Mouse (Mus musculus): ENCODE results near the gene D930020B18Rik. TPM values are rescaled to one million over a fixed set of nuclear protein-coding genes. Genes with fewer than 3 reads are reported as not detected.

D930020B18Rik gene
- polyA plus RNA-seq, 1 experiment from 2014 or later: 2.2 TPM

DNA sequence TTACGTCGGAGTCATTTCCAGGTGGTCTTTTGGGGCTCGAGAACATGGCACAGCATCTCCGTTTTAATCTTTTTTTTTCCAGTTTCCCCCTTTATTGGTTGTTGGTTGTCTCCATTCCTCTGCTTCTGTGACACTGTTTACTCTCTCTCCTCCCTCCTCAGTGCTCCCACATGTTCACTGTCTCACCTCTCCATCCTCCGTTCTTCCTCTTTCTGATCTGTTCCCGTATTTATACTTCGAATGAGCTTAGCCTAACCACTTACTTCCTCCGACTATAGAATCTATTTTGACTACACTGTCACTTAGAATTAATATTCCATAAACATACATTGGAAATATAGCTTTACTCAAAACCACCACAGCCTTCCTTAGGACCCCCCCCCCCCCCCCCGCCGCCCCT, 41.2 kb downstream of the D930020B18Rik start:
- no peak for ATAC-seq (ENCODE audit: low read depth)

DNA sequence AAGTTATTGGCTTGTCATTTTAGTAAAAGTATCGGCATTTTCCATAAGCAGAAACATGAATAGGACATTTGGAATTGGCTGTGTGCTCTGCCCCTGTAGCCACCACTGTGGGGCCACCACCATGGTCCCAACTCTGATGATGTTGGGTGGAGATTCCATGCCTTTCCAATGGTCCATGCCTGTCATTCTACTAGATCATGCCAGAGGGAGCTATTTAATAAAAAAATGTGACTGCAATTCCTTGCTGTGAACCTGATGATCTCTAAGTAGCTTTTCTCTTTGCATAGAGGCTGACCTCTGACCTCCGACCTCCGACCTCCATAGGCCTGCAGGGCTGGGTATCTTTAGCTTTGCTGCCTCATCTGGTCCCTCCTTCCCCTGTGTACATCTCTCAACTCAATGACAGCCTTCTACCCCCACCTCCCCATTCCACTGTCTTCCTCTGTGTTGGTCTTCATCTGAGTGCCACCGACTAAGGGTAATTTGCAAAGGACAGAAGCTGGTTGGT, 44.8 kb downstream of the D930020B18Rik start:
- H3K4me3 ChIP-seq (ENCODE audit: low read depth, low read length): no peak overlapping the region
- no peak for DNase-seq (ENCODE audit: low spot score)
- ATAC-seq (ENCODE audit: low read depth): no peak
- H3K36me3 ChIP-seq (ENCODE audit: control insufficient read depth, insufficient read depth, low read length): no peaks in the 10 kb centered on the region
- WGBS: 76% methylated on average over 4 of the region's 4 CpGs
- H3K4me1 ChIP-seq (ENCODE audit: control insufficient read depth, insufficient read depth, low read length): no peaks in the 10 kb centered on the region
- H3K27ac ChIP-seq (replicated peaks; ENCODE audit: low read depth, low read length): no peak overlapping the region
- H3K9me3 ChIP-seq (ENCODE audit: control insufficient read depth, low read length): no peaks in the 10 kb centered on the region
- no peak overlapping the region for H3K9ac ChIP-seq (ENCODE audit: low read depth, low read length)
- H3K27me3 ChIP-seq (replicated peaks; ENCODE audit: control insufficient read depth, insufficient read depth, low read length): no peaks in the 10 kb centered on the region
- H3K4me2 ChIP-seq (ENCODE audit: low read depth, low read length): no peak overlapping the region

More for the DNA sequence above, 41.2 kb downstream of the D930020B18Rik start:
- H3K4me1 ChIP-seq (ENCODE audit: control insufficient read depth, insufficient read depth, low read length): no peaks in the 10 kb centered on the region
- 90% methylated on average over 10 of the region's 10 CpGs for WGBS
- no peak for DNase-seq (ENCODE audit: low spot score)
- H3K36me3 ChIP-seq (ENCODE audit: control insufficient read depth, insufficient read depth, low read length): no peaks in the 10 kb centered on the region
- no peak overlapping the region for H3K4me2 ChIP-seq (ENCODE audit: low read depth, low read length)
- no peaks in the 10 kb centered on the region for H3K9me3 ChIP-seq (ENCODE audit: control insufficient read depth, low read length)
- no peak overlapping the region for H3K9ac ChIP-seq (ENCODE audit: low read depth, low read length)
- H3K4me3 ChIP-seq (ENCODE audit: low read depth, low read length): no peak overlapping the region
- H3K27ac ChIP-seq (replicated peaks; ENCODE audit: low read depth, low read length): no peak overlapping the region
- H3K27me3 ChIP-seq (replicated peaks; ENCODE audit: control insufficient read depth, insufficient read depth, low read length): no peaks in the 10 kb centered on the region

DNA sequence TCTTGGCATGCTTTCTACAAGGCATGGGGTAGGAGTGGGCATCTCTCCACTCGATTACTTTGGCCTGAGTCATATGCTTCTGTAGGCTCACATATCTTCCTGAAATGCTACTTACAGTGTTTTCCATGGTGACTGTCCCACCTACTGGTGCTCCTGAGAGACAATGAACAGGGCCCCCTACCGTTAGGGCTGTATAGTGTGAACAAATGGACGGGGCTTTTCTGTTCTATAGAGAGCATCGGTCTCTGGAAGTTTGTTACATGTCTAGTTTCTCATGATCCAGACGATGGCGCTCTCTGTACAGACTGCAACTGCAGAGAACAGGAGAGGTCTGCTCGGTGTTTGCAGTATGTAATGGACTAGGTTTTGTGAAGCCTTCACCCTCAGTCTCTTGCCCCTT, 46.1 kb downstream of the D930020B18Rik start:
- 85% methylated on average over 7 of the region's 7 CpGs for WGBS
- DNase-seq (ENCODE audit: low spot score) (no peak), ATAC-seq (ENCODE audit: low read depth) (no peak)
- Histone ChIP-seq H3K36me3 (ENCODE audit: control insufficient read depth, insufficient read depth, low read length) (no peaks in the 10 kb centered on the region), H3K4me2 (ENCODE audit: low read depth, low read length) (no peak overlapping the region), H3K27me3 (replicated peaks; ENCODE audit: control insufficient read depth, insufficient read depth, low read length) (no peaks in the 10 kb centered on the region), H3K4me1 (ENCODE audit: control insufficient read depth, insufficient read depth, low read length) (no peaks in the 10 kb centered on the region), H3K27ac (replicated peaks; ENCODE audit: low read depth, low read length) (no peak overlapping the region), H3K9me3 (ENCODE audit: control insufficient read depth, low read length) (no peaks in the 10 kb centered on the region), H3K4me3 (ENCODE audit: low read depth, low read length) (no peak overlapping the region), H3K9ac (ENCODE audit: low read depth, low read length) (no peak overlapping the region)

DNA sequence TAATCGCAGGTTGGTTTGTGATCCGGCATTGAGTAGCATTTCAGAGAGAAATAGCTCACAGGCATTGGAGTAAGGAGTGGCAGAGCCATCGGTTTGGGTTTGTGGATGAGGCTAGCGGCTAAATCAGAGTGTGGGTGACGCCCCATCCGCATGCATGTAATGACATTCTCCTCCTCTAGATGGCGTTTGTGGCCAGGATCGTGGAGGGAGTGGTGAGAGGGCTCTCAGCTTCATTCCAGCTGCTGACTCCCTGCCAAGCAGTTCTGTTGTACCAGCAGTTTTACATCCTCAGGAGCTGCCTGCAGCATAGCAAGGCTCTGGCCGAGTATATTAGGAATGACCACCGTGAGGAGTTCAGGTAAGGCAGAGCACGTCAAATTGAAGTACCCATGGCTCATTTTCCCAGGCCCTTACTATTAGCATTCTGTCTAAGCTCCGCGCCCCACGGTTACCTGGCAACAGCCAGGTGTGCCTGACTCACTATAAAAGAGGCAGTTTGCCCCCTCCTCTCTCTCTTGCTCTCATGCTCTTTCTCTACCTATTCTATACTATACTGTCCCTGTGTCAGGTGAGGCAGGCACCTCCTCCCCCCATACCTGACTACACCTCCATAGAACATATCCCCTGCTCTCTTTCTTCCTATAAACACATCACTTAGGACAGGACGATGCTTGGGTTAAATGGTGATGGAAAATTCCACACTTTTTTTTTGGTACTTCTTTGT, 48.4 kb downstream of the D930020B18Rik start:
- peak; percentile 92 for DNase-seq (ENCODE audit: low spot score)
- H3K36me3 ChIP-seq (ENCODE audit: control insufficient read depth, insufficient read depth, low read length): no peaks in the 10 kb centered on the region
- H3K4me3 ChIP-seq (ENCODE audit: low read depth, low read length): no peak overlapping the region
- no peak overlapping the region for H3K9ac ChIP-seq (ENCODE audit: low read depth, low read length)
- 20% methylated on average over 15 of the region's 15 CpGs for WGBS
- H3K4me1 ChIP-seq (ENCODE audit: control insufficient read depth, insufficient read depth, low read length): no peaks in the 10 kb centered on the region
- ATAC-seq (ENCODE audit: low read depth): peak; percentile 83
- no peak overlapping the region for H3K27ac ChIP-seq (replicated peaks; ENCODE audit: low read depth, low read length)
- no peak overlapping the region for H3K4me2 ChIP-seq (ENCODE audit: low read depth, low read length)
- no peaks in the 10 kb centered on the region for H3K27me3 ChIP-seq (replicated peaks; ENCODE audit: control insufficient read depth, insufficient read depth, low read length)
- H3K9me3 ChIP-seq (ENCODE audit: control insufficient read depth, low read length): no peaks in the 10 kb centered on the region

DNA sequence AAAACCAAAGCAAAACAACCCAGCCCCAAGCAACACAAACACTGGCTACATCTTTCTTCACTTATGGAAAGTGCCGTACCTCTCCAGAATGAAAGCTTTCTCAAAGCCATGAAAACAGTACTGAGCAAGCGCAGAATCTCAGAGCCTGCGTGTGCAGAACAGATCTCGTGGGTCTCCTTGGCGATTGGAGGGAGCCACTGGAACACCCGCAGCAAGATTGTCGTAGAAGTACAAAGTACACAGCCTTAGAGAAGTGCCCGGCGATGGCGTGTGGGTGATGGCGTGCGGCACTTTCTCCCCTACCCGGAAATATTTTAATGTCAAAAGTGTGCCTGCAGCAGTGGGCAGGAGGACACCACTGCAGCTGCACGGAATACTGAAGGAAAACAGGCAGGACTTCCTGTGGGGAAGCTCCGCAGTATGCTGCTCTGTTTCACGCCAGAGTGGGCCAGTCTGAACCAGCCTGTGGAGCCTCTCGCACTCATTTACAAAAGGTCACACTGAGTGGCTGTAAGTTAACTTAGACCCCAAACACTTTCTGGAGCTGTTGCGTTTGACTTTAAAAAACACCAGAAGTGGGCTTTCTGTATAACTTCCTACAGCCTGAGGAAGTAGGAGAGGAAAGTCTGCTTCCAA, 51.7 kb downstream of the D930020B18Rik start:
- H3K27me3 ChIP-seq (replicated peaks; ENCODE audit: control insufficient read depth, insufficient read depth, low read length): no peaks in the 10 kb centered on the region
- H3K4me2 ChIP-seq (ENCODE audit: low read depth, low read length): peak overlapping the region; percentile 45
- H3K27ac ChIP-seq (replicated peaks; ENCODE audit: low read depth, low read length): no peak overlapping the region
- ATAC-seq (ENCODE audit: low read depth) (no peak), DNase-seq (ENCODE audit: low spot score) (no peak)
- H3K4me3 ChIP-seq (ENCODE audit: low read depth, low read length): peak overlapping the region; percentile 26
- no peaks in the 10 kb centered on the region for H3K9me3 ChIP-seq (ENCODE audit: control insufficient read depth, low read length)
- WGBS: 44% methylated on average over 18 of the region's 18 CpGs
- no peaks in the 10 kb centered on the region for H3K4me1 ChIP-seq (ENCODE audit: control insufficient read depth, insufficient read depth, low read length)
- no peaks in the 10 kb centered on the region for H3K36me3 ChIP-seq (ENCODE audit: control insufficient read depth, insufficient read depth, low read length)
- H3K9ac ChIP-seq (ENCODE audit: low read depth, low read length): peak overlapping the region; percentile 16; the same call in 1 of the 2 replicates

GRCm38 (mm10) chr10:121694567-121694966, 53.2 kb downstream of the D930020B18Rik start:
- H3K9me3 ChIP-seq (ENCODE audit: control insufficient read depth, low read length): no peaks in the 10 kb centered on the region
- H3K27me3 ChIP-seq (replicated peaks; ENCODE audit: control insufficient read depth, insufficient read depth, low read length): no peaks in the 10 kb centered on the region
- no peak overlapping the region for H3K27ac ChIP-seq (replicated peaks; ENCODE audit: low read depth, low read length)
- H3K4me2 ChIP-seq (ENCODE audit: low read depth, low read length): no peak overlapping the region
- H3K4me1 ChIP-seq (ENCODE audit: control insufficient read depth, insufficient read depth, low read length): no peaks in the 10 kb centered on the region
- ATAC-seq (ENCODE audit: low read depth): no peak
- H3K36me3 ChIP-seq (ENCODE audit: control insufficient read depth, insufficient read depth, low read length): no peaks in the 10 kb centered on the region
- no peak for DNase-seq (ENCODE audit: low spot score)
- 84% methylated on average over 11 of the region's 11 CpGs for WGBS
- no peak overlapping the region for H3K9ac ChIP-seq (ENCODE audit: low read depth, low read length)
- no peak overlapping the region for H3K4me3 ChIP-seq (ENCODE audit: low read depth, low read length)

DNA sequence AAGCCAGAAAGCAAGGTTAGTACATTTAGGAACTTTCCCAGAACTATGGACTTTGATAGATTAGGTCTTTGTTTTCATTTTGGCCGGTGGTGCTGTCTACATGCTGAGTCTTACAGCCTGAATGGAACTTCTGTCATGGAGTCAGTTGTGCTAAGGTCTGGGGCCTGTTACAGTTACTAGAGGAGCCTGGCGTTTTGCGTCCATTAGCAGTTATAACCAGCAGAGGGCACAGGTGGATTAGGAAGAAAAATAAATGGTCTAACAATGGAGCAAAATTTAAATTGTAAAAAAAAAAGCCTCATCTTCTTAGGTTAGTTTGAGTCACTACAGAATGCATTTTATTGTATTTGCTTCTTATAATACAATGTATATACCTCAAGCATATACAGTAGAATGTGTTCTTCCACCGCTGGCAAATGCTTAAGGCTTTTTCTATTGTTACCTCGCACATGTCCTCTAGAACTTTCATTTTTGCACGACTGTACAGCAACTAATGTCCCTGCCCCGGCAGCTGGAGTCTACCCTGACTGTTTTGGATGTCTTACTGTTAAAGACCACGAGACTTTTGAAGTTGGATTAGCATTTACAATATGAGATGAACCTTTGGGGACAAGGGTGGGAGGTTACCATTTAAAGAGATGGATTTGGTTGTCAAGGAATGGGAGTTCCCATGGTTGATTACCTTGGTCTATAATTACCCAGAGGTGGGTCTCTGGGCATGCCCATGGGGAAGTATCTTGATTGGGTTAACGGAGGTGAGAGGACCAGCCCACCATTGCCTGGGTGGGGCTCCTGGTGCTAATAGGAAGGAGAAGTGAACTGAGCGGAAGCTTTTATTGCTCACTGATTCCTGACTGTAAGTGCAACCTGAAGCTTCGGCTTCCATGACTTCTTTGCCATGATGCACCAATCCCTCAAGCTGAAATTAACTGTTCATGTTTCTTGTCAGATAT, 60.2 kb downstream of the D930020B18Rik start:
- H3K9ac ChIP-seq (ENCODE audit: low read depth, low read length): no peak overlapping the region
- no peaks in the 10 kb centered on the region for H3K36me3 ChIP-seq (ENCODE audit: control insufficient read depth, insufficient read depth, low read length)
- no peak overlapping the region for H3K27ac ChIP-seq (replicated peaks; ENCODE audit: low read depth, low read length)
- H3K4me3 ChIP-seq (ENCODE audit: low read depth, low read length): no peak overlapping the region
- no peaks in the 10 kb centered on the region for H3K9me3 ChIP-seq (ENCODE audit: control insufficient read depth, low read length)
- H3K4me1 ChIP-seq (ENCODE audit: control insufficient read depth, insufficient read depth, low read length): no peaks in the 10 kb centered on the region
- ATAC-seq (ENCODE audit: low read depth) (no peak), DNase-seq (ENCODE audit: low spot score) (peak; percentile 73)
- H3K4me2 ChIP-seq (ENCODE audit: low read depth, low read length): no peak overlapping the region
- 53% methylated on average over 11 of the region's 11 CpGs for WGBS
- no peaks in the 10 kb centered on the region for H3K27me3 ChIP-seq (replicated peaks; ENCODE audit: control insufficient read depth, insufficient read depth, low read length)

- no peak for ATAC-seq (ENCODE audit: low read depth)
- no peak overlapping the region for H3K4me2 ChIP-seq (ENCODE audit: low read depth, low read length)
- H3K9me3 ChIP-seq (ENCODE audit: control insufficient read depth, low read length): no peaks in the 10 kb centered on the region
- no peak overlapping the region for H3K4me3 ChIP-seq (ENCODE audit: low read depth, low read length)
- H3K27ac ChIP-seq (replicated peaks; ENCODE audit: low read depth, low read length): no peak overlapping the region
- H3K27me3 ChIP-seq (replicated peaks; ENCODE audit: control insufficient read depth, insufficient read depth, low read length): no peaks in the 10 kb centered on the region
- H3K4me1 ChIP-seq (ENCODE audit: control insufficient read depth, insufficient read depth, low read length): no peaks in the 10 kb centered on the region
- DNase-seq (ENCODE audit: low spot score): no peak
- no peaks in the 10 kb centered on the region for H3K36me3 ChIP-seq (ENCODE audit: control insufficient read depth, insufficient read depth, low read length)
- H3K9ac ChIP-seq (ENCODE audit: low read depth, low read length): no peak overlapping the region
- WGBS: 80% methylated on average over 6 of the region's 6 CpGs
Observed at GRCm38 (mm10) chr10:121703619-121704018, 62.2 kb downstream of the D930020B18Rik start.

Data from embryonic facial prominence, embryonic 14.5 days (tissue).